Mouse (Mus musculus): ENCODE results near the gene Trim17. TPM values are rescaled to one million over a fixed set of nuclear protein-coding genes. Genes with fewer than 3 reads are reported as not detected.

Gene Trim17
- polyA plus RNA-seq (2012; rRNA removed; ENCODE audit: low replicate concordance): 0.36 and 0.82 TPM in 2 replicates

DNA sequence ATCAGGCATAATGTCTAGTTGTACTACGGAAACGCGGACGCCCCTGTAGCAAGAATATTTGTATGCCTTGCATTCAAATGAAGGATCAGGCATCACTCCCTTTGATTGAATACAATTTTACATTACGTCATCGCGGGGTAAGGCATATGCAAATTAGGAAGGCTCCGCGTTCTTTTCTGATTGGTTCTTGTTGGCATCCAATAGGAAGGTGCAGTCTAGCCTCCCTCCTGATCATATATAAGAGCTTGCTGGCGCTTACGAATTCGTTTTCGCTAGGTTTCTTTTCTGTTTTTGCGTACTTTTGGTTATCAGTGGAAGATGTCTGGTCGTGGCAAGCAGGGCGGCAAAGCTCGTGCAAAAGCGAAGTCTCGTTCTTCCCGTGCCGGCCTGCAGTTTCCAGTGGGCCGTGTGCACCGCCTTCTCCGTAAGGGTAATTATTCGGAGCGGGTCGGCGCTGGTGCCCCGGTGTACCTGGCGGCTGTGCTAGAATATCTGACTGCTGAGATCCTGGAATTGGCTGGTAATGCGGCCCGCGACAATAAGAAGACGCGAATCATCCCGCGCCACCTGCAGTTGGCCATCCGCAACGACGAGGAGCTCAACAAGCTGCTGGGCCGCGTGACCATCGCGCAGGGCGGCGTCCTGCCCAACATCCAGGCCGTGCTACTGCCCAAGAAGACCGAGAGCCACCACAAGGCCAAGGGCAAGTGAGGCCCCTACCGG lies at the start of gene Trim17, which contains the start of gene Hist3h2a:
TSS of gene Trim17 (plus strand) at position 266 of the 723 bp plus-strand sequence.
TSS of gene Hist3h2a (plus strand) at position 266 of the 723 bp plus-strand sequence.

DNA sequence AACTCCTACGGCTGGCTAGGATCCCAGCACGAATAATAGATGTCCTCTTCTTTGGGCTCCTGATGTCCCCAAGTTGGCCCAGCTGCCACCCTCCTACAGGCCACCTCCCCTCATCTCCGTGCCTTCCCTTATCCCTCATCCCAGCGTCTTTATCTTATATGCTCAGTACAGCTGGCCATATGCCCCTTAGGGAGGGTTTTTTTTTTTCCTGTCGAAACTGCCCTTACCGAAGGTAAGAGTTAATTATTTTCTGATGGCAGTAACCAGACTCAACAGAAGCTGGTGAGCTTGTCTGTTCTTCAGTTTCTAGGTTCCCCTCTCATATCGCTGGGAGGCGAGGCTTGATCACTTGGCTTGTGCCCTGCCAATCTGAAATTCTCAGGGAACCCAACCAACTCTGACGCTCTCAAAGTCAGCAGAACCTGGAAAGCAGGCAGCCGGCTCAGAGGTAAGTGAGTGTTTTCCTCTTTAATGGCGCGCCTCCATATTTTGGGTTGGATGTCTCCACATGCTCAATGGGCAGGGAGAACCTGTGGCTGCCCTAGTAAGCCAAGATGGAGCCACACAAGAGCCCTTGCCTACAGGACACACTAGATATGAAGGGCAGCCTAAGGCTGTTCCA lies 36.6 kb upstream of the Trim17 start, which contains the start of gene Btnl10:
TSS of gene Btnl10 (plus strand) at position 164 of the 622 bp plus-strand sequence.

DNA sequence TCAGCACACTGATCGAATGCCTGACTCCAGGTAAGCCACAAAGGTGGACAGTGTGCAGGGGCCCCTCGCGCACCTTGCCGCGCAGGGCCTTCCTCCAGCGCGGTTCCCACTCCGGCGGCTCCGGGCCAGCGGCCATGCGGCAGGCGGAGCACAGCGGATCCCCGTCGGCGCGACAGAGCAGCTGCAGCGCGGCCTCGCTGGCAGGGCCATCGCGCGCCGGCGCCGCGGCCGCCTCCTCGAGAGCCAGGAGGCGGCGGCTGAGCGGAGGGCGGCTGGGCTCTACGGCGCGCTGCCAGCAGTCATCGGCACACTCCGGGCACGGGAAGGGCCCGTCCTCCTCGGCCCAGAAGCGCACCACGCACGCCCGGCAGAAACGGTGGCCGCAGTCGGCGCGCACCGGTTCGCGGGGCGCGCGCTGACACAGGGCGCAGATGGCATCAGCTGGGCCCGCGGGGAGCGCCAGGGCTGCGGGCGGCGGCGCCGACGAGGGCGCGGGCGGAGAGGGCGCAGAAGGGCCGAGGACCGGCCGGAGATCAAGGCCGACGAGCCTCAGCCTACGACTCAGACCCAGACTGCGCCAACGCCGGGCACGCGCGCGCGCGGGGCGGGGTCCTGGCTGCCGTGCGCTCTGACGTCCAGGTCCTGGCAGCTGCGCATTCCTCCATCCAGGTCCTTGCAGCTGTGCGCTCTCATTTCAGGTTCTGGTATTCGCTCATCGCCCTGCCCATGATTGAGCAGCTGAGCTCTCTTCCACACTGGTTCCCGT lies 16.0 kb upstream of the Trim17 start, which contains the start of gene Rnf187:
TSS of gene Rnf187 (minus strand) at position 595 of the 766 bp plus-strand sequence.

DNA sequence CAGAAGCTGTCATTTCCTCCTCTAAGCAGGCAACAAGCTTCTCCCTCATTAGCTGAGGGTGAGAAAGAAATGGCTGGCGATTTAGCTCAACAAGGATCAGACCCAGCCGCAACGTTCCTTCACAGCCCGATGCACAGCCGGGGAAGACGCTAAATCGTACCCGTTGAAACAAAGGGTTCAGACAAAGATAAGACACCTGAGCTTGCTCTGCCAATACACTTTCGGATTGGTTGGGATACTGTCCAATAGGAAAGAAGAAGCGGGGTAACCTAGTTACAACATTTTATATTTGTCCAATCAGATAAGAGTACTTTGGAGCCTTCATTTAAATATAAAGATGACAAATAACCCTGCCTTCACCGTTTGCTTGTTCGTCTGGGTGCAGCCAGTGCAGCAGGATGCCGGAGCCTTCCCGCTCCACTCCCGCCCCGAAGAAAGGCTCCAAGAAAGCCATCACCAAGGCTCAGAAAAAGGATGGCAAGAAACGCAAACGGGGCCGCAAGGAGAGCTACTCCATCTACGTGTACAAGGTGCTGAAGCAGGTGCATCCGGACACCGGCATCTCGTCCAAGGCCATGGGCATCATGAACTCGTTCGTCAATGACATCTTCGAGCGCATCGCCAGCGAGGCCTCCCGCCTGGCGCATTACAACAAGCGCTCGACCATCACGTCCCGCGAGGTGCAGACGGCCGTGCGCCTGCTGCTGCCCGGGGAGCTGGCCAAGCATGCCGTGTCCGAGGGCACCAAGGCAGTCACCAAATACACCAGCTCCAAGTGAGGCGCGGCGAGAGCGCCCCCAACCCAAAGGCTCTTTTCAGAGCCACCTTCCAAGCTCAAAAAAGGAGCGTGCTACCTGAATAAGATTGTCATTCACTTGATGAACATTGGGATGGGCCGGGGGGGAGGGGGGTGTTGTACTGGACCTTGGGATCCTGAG lies 5.7 kb upstream of the Trim17 start, which contains the start of gene Hist3h2ba:
TSS of gene Hist3h2ba (plus strand) at position 379 of the 938 bp plus-strand sequence.

GRCm38 (mm10) chr11:58978027-58978705 lies 23.7 kb downstream of the Trim17 start, which contains the start of gene Trim11:
Trim11 (plus strand) TSS chr11:58978093.

Other genes starting within 250 kb of the Trim17 start
- gene Olfr318, start 230.7 kb upstream of the Trim17 start, polyA plus RNA-seq (2012; rRNA removed; ENCODE audit: low replicate concordance): not detected in 2 replicates
- not detected in 2 replicates for gene Olfr317, start 215.5 kb upstream of the Trim17 start, polyA plus RNA-seq (2012; rRNA removed; ENCODE audit: low replicate concordance)
- not detected in 2 replicates for gene Olfr316, start 202.0 kb upstream of the Trim17 start, polyA plus RNA-seq (2012; rRNA removed; ENCODE audit: low replicate concordance)
- gene Olfr315, start 181.5 kb upstream of the Trim17 start, polyA plus RNA-seq (2012; rRNA removed; ENCODE audit: low replicate concordance): not detected in 2 replicates
- not detected in 2 replicates for gene Olfr314, start 171.7 kb upstream of the Trim17 start, polyA plus RNA-seq (2012; rRNA removed; ENCODE audit: low replicate concordance)
- 0.37 and 2.4 TPM in 2 replicates for gene Fam183b, start 152.7 kb upstream of the Trim17 start, polyA plus RNA-seq (2012; rRNA removed; ENCODE audit: low replicate concordance)
- gene Olfr313, start 139.7 kb upstream of the Trim17 start, polyA plus RNA-seq (2012; rRNA removed; ENCODE audit: low replicate concordance): not detected in 2 replicates
- gene Olfr312, start 125.4 kb upstream of the Trim17 start, polyA plus RNA-seq (2012; rRNA removed; ENCODE audit: low replicate concordance): not detected in 2 replicates
- gene Olfr311, start 115.4 kb upstream of the Trim17 start, polyA plus RNA-seq (2012; rRNA removed; ENCODE audit: low replicate concordance): not detected in 2 replicates
- 4.3 and 5.5 TPM in 2 replicates for gene Gm12258, start 107.5 kb upstream of the Trim17 start, polyA plus RNA-seq (2012; rRNA removed; ENCODE audit: low replicate concordance)
- gene 2810021J22Rik, start 87.5 kb upstream of the Trim17 start, polyA plus RNA-seq (2012; rRNA removed; ENCODE audit: low replicate concordance): 4.6 and 5.1 TPM in 2 replicates
- 1.4 and 2.0 TPM in 2 replicates for gene Zfp39, start 50.5 kb upstream of the Trim17 start, polyA plus RNA-seq (2012; rRNA removed; ENCODE audit: low replicate concordance)
- not detected in 2 replicates for gene Btnl10, start 36.8 kb upstream of the Trim17 start, polyA plus RNA-seq (2012; rRNA removed; ENCODE audit: low replicate concordance)
- gene Rnf187, start 15.8 kb upstream of the Trim17 start, polyA plus RNA-seq (2012; rRNA removed; ENCODE audit: low replicate concordance): 169 and 254 TPM in 2 replicates
- gene Hist3h2ba, start 5.8 kb upstream of the Trim17 start, polyA plus RNA-seq (2012; rRNA removed; ENCODE audit: low replicate concordance): 0.99 and 6.7 TPM in 2 replicates
- gene Hist3h2a, start within 50 bp of the Trim17 start, polyA plus RNA-seq (2012; rRNA removed; ENCODE audit: low replicate concordance): 13.4 and 31.4 TPM in 2 replicates
- 18.3 and 30.5 TPM in 2 replicates for gene Trim11, start 23.4 kb downstream of the Trim17 start, polyA plus RNA-seq (2012; rRNA removed; ENCODE audit: low replicate concordance)
- 0.06 and 0.53 TPM in 2 replicates for gene Obscn, start 181.7 kb downstream of the Trim17 start, polyA plus RNA-seq (2012; rRNA removed; ENCODE audit: low replicate concordance)
- 6.4 and 6.9 TPM in 2 replicates for gene Iba57, start 209.1 kb downstream of the Trim17 start, polyA plus RNA-seq (2012; rRNA removed; ENCODE audit: low replicate concordance)
- 1.4 and 11.8 TPM in 2 replicates for gene Gjc2, start 228.5 kb downstream of the Trim17 start, polyA plus RNA-seq (2012; rRNA removed; ENCODE audit: low replicate concordance)
- 110 and 125 TPM in 2 replicates for gene Guk1, start 237.5 kb downstream of the Trim17 start, polyA plus RNA-seq (2012; rRNA removed; ENCODE audit: low replicate concordance)
- gene Mrpl55, start 247.8 kb downstream of the Trim17 start, polyA plus RNA-seq (2012; rRNA removed; ENCODE audit: low replicate concordance): 50.4 and 64.6 TPM in 2 replicates